Mouse (Mus musculus): Measurements from ENCODE around the gene Serpina3j.
"Not testable (repeated sequence)": the region's sequence is repeated elsewhere in the genome, so short reads cannot be mapped to it uniquely, and the experiment has no call there.

Serpina3j gene

GRCm38 (mm10) chr12:104314253-104314652 is at the start of gene Serpina3j:
Gene Serpina3j, plus strand, starts transcription at chr12:104314553.
- no peak for DNase-seq

- no peak for DNase-seq
Observed at GRCm38 (mm10) chr12:104266374-104266773, 48.0 kb upstream of the Serpina3j start.

DNA sequence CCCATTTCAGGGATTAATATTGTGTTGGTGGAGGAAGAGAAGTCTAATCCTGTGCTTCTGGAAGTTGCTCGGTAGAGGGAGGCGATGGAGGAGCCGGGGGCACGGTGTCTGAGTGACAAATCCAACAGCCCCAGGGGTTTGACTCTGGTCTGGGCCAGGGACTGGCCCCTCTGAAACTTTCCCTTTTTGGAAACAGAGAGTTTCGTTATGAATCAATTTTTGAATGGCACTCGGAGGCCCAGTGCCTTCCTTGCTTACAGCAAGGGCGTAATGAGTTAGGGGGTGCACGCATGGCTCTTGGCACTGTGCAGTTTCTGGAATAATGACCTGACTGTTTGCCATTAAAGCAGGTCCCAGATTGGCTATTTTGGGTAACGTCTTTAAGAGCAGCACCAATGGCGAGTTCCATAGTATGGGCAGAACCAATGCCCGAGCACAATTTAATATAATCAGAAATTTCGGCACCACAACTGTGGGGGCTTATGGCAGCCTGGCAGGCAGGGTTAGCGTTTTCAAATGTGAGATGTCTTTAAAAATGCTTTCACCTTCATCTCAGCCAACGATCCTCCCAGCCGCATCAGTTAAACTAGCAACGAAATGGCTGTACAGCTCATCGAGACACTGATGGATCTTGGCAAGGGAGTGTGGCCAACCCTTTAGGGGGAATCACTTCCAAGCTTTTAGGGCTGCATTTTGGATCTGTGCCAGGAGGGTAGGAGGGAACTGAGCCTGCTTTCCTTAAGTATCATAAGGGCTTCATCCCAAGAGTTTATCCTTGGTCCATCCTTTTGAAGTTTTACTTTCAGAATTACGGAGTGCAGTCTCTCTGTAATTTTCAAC is 35.9 kb upstream of the Serpina3j start:
- DNase-seq, result no peak

DNA sequence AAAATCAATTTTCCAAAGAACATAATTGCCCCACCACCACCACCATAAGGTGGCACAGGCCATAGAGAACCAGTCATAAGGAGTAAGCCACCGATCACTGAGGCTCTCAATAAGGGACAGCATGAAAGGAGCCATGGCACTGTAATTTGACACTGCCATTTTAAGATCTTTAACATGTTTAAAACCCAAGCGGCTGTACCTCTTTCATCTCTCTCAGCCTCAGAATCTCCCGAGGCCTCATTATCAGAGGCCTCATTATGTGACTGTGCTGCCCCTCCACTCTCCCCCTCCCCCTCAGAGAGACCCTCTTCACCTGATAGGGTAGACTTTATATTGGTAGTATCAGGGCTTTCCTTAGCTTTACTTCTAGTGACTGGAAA is 35.3 kb upstream of the Serpina3j start:
- DNase-seq, result no peak

GRCm38 (mm10) chr12:104283380-104283779 is 31.0 kb upstream of the Serpina3j start:
- DNase-seq, result no peak

DNA sequence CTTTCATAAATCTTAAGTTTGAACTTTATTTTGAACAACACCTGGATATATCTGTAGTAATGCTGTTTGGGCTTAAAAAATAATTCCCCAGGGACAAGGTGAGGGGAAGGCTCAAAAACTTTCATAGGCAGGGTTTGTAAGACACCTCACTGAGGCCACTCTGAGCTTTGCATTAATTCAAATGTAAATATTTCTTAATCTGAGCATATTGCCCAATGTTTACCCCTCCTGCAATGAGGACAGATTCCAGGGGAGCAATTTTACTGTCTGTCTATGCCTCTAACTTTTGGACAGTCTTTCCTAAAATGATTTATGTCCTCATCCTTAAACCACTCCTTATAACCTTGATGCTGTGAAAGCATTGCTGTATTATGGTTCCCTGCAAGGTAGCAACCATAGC is 26.0 kb upstream of the Serpina3j start:
- DNase-seq, result no peak

DNA sequence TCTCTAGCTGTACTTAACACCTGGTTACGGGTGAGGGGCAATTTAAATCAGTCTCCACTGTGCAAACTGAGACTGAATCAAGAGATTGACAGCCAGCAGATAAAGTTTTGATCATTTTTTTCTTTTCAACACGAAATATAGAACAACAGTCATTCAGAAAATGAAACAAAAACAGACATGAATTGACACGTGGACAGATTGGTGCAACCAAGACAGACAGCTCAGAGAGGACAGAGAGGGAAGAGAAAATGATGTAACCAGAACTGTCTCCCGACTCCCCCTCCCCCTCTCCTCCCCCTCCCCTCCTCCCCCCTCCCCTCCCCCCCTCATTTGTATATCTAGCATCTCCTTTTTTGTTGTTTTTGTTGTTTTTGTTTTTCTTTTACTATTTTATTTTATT is 24.5 kb upstream of the Serpina3j start:
- no peak for DNase-seq

DNA sequence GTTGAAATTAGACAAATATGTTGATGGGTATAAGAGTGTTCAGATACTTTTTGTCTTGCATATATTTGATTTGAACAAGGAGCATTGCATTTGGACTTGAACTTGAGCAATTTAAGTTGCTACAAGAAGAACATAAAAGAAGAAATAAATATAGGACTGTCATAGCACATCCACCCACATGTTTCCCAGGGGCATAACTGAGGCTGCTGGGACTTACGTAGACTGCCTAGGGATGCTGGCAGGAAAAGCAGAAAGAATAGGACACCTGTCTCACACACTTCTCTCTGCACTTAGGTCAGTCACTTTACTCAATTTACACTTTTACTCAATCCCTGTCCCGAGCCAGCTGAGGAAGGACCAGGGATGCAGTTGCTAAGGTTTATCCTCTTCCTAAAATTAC is 20.4 kb upstream of the Serpina3j start:
- no peak for DNase-seq

- no peak for DNase-seq
Observed at GRCm38 (mm10) chr12:104298049-104298448, 16.3 kb upstream of the Serpina3j start.

- DNase-seq, result no peak
Observed at GRCm38 (mm10) chr12:104305991-104306390, 8.4 kb upstream of the Serpina3j start.

DNA sequence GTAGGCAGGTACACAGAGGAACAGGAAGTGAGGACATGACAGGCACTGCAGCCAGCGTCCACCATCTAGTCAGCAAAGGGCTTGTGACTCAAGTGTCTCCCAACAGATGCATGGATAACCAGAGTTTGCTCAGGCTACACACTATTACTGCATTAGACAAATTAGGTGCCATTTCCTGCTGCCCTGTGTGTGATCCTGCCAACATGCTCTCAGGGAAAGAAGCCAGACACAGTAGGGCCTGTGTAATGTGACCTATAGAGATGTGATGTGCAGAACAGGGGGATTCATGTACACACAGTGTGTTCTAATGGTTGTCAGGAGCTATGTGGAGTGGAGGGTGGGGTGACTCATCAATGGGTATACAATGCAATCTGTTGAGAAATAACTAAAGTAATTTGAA is 8.1 kb downstream of the Serpina3j start:
- no peak for DNase-seq

DNA sequence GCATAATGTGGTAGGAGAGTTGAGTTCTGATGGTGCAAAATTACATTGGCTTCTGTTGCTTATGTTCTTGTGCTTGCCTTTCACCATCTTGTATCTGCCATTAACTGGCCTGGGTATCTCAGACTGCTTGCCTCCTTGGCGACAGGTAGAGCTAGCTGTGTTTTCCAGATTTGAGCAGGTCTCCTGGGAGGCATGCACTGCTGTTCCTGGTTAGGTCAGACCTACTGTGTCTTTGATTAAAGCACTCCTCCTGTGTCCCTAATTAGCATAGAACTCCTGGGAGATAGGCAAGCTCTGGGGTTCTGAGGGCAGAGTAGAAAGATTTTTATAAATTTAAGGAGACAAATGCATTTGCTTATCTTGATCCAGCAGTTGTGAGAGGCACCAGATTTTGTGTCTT is 17.3 kb downstream of the Serpina3j start:
- DNase-seq, result no peak

- DNase-seq, result not testable (repeated sequence)
Observed at GRCm38 (mm10) chr12:104336873-104337272, 22.5 kb downstream of the Serpina3j start.

GRCm38 (mm10) chr12:104338226-104338625 is 23.9 kb downstream of the Serpina3j start, which contains the start of the genes Serpina3k and Serpina3m:
Gene Serpina3k, plus strand, starts transcription at chr12:104338486.
Gene Serpina3m, plus strand, starts transcription at chr12:104338486.
- not testable (repeated sequence) for DNase-seq

GRCm38 (mm10) chr12:104338705-104339104 is 24.4 kb downstream of the Serpina3j start:
- no peak for DNase-seq

DNA sequence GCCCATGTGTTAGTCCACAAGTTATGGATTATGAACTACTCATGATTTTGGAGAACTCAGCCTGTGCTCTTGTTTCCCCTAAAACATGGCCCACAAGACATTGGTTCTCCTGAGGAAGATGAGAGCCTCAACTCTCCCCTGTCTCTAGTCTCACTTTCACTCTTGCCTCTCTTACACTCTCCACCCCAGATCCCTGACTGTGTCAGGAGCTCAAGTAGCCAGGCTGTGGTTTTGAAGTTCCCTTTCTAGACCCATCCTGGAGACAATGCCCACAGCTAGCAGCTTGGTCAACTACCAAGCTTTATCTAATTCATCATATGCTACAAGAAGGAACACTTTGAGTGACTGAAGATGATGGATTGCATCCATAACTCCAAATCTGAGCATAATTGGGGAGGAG is 28.1 kb downstream of the Serpina3j start:
- not testable (repeated sequence) for DNase-seq

DNA sequence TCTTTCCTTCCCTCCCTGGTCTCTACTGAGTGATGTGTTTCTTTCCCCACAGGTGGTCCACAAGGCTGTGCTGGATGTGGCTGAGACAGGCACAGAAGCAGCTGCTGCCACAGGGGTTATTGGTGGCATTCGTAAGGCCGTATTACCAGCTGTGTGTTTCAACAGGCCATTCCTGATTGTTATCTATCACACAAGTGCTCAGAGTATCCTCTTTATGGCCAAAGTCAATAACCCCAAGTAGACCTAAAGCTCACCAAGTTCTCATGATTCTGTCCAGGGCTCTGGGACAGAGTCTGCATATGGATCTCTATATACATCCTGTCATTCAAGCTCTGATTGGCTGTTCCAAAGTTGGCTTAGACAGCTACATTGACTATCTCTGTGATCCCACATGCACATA is 30.8 kb downstream of the Serpina3j start:
- no peak for DNase-seq

- DNase-seq, result no peak
Observed at GRCm38 (mm10) chr12:104345707-104346106, 31.4 kb downstream of the Serpina3j start.

GRCm38 (mm10) chr12:104347091-104347490 is 32.7 kb downstream of the Serpina3j start:
- DNase-seq, result no peak

- DNase-seq, result peak; percentile 49
Observed at GRCm38 (mm10) chr12:104351812-104352211, 37.5 kb downstream of the Serpina3j start.

DNA sequence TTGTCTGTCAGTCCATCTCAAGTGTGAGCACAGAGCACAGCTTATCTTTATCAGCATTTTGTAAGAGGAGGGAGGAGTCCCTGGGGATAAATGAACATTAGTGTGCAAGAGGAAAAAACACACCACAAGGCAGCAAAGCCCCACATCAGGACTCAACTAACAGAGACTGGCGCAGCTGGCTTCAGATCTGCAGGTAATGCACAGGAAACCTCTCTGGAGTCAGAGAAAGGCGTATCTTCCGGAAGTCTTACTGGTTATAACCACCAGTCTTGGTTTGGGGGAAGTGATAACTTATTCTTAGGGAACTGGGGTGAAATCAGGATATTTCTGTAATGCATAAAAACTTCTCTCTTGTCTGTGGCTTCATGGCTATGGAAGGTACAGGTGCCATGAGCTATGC is 41.7 kb downstream of the Serpina3j start:
- DNase-seq, result no peak

GRCm38 (mm10) chr12:104369986-104370385 is 55.6 kb downstream of the Serpina3j start:
- no peak for DNase-seq
